Mouse (Mus musculus) cerebellum, adult 18-20 months (tissue): ENCODE results near the gene Gm20683.

ENCODE experiments used
- DNase-seq, 2 experiments: peaks; one replicate each; pipeline ENCODE4 v3.0.0; 2021

Gene Gm20683

DNA sequence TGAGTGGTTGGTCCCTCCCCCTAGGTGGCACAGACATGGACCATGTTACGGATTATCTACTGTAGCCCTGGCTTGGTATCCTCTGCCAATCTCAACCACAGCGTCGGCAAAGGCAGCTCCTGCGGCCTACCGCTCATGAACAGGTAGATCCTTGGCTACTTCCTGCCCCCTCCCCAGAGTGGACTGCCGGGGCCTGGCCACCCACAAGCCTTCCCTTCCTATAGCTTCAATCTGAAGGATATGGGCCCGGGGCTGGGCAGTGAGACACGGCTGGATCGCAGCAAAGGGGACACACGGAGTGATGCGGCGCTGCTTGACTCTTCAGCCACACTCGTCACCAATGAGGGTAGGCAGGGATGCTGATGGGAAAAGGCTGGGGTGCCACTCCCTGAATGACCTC is 14.6 kb downstream of the Gm20683 start:
- no peak for DNase-seq

- no peak for DNase-seq
Measured at GRCm38 (mm10) chr17:25825984-25826570, 15.5 kb downstream of the Gm20683 start.

- peak in 1 of 2 experiments; percentile 23 for DNase-seq
Measured at GRCm38 (mm10) chr17:25825311-25825710, 16.3 kb downstream of the Gm20683 start.

DNA sequence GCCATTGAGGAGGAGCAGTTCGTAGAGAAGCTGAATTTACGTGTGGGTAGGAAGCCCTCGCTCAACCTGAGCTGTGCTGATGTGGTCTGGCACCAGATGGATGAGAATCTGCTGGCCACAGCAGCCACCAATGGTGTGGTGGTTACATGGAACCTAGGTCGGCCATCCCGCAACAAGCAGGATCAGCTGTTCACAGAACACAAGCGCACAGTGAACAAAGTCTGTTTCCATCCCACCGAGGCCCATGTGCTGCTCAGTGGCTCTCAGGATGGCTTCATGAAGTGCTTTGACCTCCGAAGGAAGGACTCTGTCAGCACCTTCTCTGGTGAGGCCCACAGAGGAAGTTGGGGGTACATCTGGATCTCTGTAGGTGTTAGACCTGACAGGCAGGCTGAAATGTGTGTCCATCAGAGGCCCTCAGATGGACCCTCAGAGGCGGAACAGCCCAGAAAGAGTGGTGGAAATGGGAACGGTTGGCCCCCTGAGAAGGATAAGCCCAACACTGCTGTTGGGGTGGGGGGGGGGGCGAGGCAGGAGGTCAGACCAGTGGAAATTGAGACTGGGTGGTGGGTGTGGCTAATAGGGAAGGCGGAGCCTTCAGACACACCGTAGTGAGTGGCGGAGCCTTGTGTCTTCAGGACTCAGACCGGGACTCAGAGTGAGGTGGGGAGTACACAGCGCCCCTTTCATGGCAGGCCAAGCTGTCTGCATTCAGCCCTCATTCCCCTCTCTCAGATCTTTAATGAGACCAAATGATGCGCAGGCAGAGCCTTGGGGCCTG is 17.0 kb downstream of the Gm20683 start:
- no peak for DNase-seq

- DNase-seq = peak; percentile 75 to 84
Measured at GRCm38 (mm10) chr17:25823452-25823851, 18.1 kb downstream of the Gm20683 start, which contains the start of gene Wdr24. Wdr24 (plus strand) TSS chr17:25823627.

DNA sequence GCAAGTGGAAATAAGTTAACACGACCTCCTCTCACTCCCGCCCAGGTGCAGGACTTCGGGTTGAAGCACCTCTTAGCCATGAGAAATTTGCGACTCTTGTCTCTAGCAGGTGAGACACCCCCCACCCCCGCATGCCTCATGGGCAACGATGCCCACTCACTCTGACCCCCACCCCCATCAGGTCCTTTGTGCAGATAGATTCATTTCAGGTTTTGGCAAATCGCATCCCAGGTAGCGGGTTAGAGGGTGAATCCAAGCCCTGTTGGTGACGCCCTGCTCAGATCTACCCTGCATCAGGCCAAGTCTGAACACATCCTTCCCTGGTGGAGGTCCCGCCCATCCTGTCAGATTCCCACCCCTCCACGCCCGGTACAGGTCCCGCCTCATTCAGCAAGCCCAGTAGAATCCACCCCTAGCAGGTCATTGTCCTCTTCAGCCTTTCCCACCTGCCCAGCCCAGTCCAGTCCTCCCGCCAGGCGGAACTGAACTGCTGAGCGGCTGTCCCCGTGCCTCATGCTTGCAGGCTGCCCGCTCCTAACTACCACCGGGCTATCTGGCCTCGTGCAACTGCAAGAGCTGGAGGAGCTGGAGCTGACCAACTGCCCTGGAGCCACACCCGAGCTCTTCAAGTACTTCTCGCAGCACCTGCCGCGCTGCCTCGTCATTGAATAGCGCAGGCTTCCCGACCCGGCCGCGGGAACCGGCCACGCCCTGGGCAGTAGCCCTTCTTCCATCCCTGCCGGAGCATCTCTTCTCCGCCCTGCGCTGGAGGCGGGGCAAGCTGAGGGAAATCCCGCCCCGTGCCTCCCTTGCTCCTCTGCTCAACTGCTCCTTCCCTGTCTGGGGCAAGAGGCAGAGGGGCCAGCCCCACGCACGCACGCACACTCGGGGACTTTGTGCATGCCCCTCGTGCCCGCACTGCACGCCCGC is 22.4 kb downstream of the Gm20683 start:
- peak in 1 of 2 experiments; percentile 14 for DNase-seq

DNA sequence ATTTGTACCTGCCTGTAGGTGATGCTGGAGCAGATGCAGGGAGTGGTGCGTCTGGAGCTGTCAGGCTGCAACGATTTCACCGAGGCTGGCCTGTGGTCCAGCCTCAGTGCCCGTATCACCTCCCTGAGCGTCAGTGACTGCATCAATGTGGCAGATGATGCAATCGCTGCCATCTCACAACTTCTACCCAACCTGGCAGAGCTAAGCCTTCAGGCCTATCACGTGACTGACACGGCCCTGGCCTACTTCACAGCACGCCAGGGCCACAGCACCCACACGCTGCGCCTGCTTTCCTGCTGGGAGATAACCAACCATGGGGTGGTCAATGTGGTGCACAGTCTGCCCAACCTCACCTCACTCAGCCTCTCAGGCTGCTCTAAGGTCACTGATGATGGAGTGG is 23.9 kb downstream of the Gm20683 start:
- DNase-seq = peak in 1 of 2 experiments; percentile 9

- peak; percentile 70 to 74 for DNase-seq
Measured at GRCm38 (mm10) chr17:25813471-25813870, 28.1 kb downstream of the Gm20683 start.

DNA sequence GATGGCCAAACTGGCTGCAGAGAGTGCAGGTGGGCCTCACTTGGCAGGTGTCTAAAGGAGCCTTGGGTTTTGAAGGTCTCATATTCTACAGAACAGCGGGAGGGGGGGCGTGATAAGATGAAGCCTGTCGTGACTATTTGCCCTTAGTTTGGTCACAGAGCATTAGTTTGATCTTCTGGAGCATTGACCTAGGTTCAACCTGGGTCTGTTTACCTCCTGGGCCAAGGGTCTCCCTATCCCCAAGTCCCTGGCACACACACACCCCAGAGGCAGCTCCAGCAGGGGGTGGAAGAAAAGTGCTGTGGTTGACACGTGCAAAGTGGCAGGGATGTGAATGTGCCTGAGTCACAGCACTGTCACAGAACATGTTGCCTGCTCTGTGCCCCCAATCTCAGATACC is 30.7 kb downstream of the Gm20683 start:
- DNase-seq = peak; percentile 21 to 29

GRCm38 (mm10) chr17:25809606-25810340 is 31.8 kb downstream of the Gm20683 start:
- DNase-seq = peak; percentile 79 to 86

DNA sequence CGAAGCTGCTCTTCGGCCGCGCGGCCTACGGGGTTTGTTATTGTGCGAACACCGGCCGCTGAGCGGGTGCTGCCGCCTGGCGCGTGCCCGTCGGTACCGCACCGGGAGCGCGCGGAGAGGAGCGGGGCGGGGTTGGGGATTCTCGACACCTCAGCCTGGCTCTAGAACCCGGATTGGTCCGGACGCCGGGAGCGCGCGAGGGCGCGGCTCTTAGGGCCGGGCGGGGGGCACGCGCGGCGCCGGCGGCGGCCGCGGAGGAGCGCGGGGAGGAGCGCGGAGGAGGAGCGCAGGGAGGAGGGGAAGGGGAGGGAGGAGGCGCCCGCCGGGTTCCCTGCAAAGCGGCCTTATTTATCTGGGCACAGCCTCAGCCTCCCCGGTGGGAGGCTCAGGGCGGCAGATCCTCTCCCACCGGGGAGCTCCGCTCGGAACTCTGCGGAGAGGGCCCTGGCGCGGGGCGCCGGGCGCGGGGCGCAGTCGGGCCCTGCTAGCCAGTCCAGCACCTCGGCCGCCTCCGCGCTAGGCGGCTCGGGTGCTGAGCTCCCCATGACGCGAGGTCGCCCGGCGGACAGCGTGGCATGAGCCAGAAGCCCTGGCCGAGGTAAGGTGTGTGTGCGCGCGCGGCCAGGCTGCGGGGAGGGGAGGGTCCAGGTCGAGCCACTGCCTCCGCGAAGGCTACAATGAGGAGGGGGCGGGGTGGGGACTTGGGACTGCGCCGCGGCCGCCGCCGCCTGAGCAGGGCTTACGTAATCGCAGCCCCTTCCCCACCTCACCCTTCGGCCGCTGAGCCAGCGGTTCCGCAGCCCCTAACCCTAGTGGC is 32.6 kb downstream of the Gm20683 start, which contains the start of gene Fbxl16:
Gene Fbxl16 (plus strand): TSS at position 297 of the 817 bp plus-strand sequence.
- DNase-seq = peak; percentile 96 to 97

- DNase-seq = peak in 1 of 2 experiments; percentile 22
Measured at GRCm38 (mm10) chr17:25808028-25808427, 33.5 kb downstream of the Gm20683 start.

- peak; percentile 17 to 36 for DNase-seq
Measured at GRCm38 (mm10) chr17:25807452-25807851, 34.1 kb downstream of the Gm20683 start.

DNA sequence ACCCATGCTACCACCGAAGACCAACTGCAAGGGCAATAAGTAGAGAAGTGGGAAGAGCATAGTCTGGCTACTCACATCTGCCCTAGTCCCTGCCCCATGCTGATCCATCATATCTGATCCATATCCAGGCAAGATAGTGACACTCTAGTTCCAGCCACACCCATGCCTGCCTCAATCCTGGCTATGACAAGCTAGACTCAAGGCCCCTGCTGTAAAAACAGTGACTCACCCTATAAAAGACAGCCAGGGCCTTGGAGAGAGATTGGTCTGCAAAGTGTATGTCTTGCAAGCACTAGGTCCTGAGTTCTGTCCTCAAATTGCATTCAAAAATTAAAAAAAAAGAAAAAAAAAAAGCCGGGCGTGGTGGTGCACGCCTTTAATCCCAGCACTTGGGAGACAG is 35.1 kb downstream of the Gm20683 start:
- no peak for DNase-seq

- peak in 1 of 2 experiments; percentile 33 for DNase-seq
Measured at GRCm38 (mm10) chr17:25802825-25803517, 38.6 kb downstream of the Gm20683 start.

GRCm38 (mm10) chr17:25801029-25801428 is 40.5 kb downstream of the Gm20683 start:
- peak; percentile 74 to 75 for DNase-seq

DNA sequence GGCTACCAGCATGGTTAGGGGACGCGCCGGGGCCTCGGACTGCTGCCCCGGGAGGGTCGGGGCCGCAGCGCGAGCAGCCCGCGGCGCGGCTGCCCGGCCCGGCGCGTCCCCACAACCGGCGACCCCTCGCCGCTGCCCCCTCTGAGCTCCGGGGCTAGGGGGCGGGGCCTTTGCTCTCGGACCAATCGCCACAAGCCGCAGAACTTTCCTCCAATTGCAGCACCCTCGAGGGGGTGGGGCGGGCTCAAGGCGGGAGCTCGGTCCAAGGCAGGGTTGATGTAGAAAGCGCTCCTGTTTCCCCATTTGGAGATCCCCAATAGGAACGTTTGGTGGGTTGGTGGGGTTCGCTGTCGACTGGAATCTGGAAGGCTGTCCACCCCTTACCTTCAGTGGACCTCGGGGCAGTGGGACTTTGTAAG is 44.6 kb downstream of the Gm20683 start, which contains the start of gene Metrn:
Gene Metrn (minus strand): TSS at position 186 of the 419 bp plus-strand sequence.
- DNase-seq = peak; percentile 73 to 81

DNA sequence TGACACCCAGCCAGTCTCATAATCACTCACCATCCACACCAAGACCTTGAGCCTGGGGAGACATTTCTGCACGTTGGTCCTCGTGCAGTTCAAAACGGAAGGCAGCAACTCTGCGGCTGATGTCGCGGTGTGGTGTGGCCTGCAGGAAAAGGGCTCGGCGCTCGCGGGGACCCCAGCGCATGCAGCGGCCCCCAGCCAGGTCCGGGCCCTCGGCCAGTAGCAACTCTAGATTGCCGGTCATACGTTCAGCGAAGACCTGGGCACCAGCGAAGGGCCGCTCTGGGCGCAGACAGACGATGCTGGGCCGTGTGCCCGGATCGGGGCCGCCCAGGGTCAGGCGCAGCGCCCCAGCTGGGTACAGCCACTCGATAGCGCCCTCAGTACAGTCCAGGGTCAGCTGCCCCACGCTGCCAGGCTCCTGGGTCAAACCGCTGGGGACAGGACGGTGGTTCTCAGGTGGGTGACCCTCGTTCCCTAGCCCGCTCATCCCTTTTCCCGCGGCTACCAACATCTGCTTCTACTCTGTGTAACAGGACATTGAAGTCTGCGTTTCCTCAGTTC is 45.3 kb downstream of the Gm20683 start:
- DNase-seq = peak in 1 of 2 experiments; percentile 45

DNA sequence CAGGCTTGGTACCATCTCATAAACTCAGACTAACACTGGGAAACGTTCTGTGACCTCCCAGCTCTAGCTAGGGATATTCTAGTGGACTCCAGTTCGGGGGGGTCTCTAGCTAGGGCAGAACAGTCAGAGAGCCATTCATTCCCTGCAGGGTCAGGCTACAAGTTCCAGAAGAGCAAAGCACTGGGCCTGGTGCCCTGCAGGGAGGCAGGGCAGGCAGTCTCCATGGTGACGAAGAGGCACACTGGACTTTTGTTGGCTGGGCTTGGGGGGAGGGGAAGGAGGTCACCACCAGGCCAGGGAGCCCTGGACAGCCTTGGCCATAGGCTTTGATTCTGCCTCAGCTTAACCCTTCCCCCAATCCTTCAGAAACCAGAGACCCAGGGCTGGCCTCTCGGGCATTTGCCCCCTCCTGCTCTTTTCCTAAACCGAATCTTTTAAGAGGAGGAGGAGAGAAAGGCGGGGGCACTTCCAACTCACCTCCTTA is 45.9 kb downstream of the Gm20683 start, which contains the start of gene AC134908.4:
Gene AC134908.4 (minus strand): TSS at position 51 of the 484 bp plus-strand sequence.
- DNase-seq = peak; percentile 37 to 53

GRCm38 (mm10) chr17:25794998-25795397 is 46.6 kb downstream of the Gm20683 start:
- no peak for DNase-seq
